Mouse (Mus musculus): Measurements from ENCODE around the gene Slc45a2.
"Not testable (repeated sequence)": the region's sequence is repeated elsewhere in the genome, so short reads cannot be mapped to it uniquely, and the experiment has no call there.

Slc45a2 gene

DNA sequence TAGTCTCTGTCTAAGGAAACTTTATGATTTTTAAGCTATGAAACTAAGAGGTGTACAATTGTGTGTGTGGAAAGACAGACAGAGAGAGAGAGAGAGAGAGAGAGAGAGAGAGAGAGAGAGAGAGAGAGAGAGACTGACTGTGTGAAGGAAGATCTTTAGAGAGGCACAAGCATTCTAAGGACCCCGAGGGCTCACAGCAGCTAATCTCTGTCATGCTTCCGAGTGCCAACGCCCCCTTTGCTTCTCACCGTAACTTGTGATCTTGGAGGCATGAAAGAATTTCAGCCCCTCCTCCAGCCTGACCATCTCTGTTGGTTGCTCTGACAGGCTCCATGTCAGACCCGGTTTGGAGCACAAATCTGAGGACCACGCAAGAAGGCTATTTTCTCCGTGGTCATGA is at the start of gene Slc45a2:
Gene Slc45a2 (plus strand): TSS at position 301 of the 400 bp plus-strand sequence.
- no peak for DNase-seq (ENCODE audit: low spot score)

DNA sequence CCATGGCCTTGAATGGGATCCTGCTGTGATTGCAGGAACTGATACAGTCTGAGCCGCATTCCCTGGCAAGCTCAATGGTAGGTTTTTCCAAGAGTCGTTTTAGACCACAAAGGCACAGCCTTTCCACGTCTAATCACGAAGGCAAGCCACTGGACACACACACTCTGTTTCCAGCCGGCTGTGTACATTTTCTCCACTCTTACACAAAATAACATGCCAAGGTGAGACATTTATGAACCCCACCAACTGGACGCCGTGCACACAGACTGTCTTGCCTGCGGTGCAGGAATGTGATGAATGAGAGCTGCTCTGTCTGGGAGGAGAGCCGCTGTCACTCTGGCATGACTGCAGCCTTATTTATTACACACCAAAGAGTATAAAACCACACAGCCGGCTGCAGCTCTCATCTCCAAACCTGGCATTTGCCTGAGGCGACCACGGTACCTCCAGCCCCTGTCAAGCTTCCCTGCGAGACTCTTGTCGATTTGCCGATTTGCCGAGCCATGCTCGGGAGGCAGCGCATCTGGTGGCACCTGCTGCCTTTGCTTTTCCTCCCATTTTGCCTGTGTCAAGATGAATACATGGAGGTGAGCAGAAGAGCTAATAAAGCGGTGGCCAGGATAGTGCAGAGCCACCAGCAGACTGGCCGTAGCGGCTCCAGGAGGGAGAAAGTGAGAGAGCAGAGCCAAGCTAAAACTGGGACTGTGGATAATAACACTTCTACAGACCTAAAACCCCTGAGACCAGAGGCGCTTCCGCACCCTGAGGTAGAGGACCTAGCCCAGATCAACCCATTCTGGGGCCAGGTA is 48.4 kb upstream of the Slc45a2 start, which contains the start of gene C1qtnf3:
Gene C1qtnf3 (plus strand): TSS at position 382 of the 809 bp plus-strand sequence.
- no peak for DNase-seq (ENCODE audit: low spot score)

DNA sequence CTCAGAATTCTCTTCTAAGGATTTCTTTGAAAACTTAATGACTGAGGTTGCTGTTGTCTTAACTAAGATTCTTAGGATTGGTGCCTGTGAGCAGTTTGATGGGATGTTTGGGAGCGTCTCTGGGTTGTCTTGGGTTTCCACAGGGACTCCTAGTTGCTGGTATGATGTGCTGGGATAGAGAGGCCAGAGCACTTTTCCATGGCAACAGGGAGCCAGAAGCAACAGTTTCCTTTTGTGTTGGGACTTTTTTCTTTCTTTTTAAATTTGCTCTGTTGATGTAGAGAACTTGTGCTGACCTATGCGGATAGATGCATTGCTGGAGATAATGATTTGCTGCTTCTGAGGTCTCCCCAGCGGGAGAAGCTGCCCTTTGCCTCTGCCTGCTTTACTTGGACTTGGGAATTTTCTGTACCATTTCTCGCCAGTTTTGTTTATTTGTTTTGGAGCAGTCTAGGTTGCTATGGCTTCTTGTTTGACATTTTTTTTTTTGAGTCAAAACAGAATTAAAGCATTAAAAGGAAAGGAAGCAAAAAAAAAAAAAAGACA is 47.7 kb upstream of the Slc45a2 start:
- no peak for DNase-seq (ENCODE audit: low spot score)

DNA sequence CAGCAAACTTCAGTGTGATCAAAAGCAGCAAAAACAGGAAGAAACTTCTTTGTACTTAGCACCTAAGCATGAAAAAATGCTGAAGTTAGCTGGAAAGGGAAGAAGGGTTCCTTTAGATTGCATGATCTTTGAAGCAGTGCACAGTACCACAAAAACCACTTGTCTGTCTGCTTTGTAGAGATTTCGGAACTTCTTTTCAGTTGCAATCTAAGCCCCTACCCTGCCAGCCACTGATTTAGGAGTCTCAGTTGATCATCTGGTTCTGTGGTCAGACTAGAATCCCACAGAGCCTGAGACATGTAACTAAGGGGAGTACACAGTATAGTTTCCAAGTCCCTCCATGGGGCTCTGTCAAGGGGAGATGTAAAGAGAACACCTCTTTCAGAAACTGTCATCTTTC is 47.1 kb upstream of the Slc45a2 start:
- DNase-seq (ENCODE audit: low spot score) = no peak

DNA sequence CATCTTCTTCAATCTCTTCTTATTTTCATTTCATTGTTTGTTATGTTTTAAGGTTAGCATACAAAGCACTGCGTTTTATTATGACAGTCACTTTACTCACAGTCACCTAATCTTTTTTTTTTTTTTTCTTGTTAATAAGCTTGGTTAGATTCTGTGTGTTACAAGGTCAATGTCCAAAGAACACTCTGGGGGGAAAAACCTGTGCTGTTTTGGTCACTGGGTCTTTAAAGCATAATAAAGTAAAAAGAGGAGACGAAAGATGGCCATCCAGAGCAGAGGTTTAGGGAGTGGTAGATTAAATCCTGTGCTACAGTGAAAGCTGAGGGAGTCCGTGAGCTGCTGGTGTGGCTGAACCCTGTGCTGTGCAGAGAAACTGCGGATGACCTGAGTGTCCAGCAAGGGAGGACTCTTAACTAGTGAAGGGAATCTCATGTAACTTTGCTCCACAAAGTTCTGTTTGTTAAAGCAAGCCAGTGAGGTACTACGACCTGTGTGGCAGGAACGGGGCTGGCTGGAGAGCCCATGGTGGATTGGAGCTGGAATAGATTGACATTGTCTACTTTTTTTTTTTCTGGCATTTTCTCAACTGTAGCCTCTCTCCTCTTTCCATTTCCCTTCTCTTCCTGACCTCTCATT is 46.0 kb upstream of the Slc45a2 start:
- DNase-seq (ENCODE audit: low spot score) = no peak

DNA sequence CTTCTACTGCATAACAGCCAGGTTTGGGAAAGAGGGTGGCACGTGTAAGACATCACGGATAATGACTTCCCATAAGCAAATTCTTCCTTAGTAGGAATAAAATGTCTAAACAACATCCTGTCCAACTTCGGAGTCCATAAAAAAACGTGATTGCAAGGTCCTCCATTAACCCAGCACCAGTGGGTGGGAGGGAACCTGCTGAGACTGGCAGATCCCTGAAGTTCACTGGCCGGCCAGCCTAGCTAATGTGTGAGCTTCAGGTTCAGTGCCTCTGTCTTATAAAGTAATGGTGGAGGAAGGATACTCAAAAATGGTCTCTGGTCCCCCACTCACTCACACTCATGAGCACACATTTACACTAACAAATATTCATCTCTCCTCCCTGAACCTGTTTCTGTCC is 45.4 kb upstream of the Slc45a2 start:
- no peak for DNase-seq (ENCODE audit: low spot score)

DNA sequence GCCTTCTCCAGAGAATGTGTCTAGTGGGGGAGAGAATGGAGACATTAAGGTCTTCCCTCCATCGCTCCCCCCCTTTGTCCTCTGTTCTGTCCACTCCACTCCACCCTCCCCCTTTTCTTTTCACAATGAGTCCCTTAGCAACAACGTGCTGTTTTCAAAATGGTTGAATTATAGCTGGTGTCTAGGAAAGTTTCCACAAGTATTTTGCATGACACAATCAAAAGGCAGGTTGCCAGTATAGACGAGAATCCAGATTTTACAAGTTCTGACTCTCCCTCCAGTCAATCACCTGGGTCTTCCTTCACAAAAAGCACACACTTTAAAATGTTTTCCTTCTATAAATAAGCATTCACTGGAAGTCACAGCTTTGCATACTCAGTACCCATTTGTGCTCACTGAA is 43.8 kb upstream of the Slc45a2 start:
- no peak for DNase-seq (ENCODE audit: low spot score)

DNA sequence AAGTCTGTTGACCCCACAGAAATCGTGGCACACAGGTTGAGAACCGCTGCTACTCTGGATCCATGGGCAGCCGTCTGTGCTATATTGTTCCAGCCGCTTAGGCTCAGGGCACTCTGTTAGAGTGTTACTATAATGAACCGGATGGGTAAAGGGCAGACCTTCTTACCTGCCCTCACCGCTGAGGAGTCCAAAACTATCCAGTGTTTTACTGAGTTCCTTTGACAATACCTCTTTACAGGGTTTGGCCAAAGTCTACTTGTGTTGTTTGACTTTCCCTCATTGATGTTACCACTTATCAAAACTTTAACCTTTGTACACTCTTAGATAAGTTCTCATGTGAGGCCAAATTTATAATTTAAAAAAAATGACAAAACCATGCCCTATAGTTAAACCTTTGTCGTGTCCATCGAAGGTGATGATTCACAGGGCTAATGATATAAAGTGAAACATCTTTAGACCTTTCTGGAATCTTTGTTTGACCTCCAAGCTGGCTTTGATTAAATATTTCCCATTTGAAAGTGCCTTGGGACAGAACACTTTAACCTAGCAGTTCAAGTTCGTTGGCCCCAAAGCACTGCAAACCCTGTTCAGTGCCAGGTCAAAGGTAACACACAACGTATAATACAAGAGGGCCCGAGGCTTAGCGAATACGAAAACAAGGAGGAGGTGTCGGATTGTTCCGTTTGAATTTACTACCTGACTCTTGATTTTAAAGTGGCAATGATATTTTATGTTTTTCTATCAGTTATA is 41.1 kb upstream of the Slc45a2 start:
- DNase-seq (ENCODE audit: low spot score) = no peak

DNA sequence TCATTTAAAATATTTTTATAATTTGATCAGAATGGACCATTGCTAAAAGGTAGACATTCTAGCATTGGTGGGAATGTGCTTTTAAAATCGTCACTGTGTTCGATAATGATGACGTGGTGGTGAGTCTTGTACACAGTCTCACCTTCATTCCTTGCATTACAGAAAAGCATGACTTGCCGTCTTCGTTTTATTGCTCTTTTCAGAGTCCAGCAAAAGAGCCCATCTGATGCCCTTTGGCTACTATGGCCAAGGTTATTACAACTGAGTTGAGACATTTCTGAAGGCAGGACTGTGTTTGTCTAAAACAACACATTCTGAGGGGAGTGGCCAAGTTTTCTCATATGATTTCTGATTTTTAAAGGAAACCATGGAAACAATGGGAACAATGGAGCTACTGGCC is 40.3 kb upstream of the Slc45a2 start:
- no peak for DNase-seq (ENCODE audit: low spot score)

DNA sequence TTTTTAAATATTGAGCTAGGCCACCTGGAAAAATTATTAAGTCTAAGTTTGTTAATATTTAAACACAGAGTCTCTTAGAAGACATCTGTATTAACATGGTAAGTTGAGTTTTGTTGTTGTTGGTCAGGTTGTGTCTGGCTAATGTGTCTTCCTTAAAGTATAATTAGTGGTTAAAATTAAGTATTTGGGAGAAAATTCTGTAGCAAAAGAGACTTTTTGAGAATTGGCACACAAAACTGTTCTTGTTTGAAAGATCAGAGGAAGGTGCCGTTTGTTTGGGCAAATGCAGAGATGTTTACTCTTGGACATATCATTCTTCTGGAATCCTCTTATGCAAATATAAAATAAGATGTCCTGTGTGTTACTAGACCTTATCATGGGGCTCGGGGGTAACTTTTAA is 37.9 kb upstream of the Slc45a2 start:
- no peak for DNase-seq (ENCODE audit: low spot score)

DNA sequence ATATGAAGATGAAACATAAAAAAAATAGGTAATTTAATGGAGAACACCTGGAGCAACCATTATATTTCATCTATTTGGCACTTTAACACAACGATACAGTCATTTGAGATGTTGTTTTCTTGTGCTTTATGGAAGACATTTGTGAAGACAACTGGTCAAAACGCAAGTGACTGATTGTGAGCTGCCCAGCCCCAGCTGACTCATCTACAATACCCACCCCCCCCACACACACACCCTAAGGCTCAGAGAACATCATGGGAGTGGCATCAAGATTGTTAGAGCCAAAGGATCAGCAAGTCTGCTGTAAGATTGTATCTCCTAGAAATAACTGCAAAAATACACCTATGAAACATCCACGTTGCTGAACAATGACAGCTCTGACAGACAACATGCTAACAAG is 31.1 kb upstream of the Slc45a2 start:
- DNase-seq (ENCODE audit: low spot score) = no peak

DNA sequence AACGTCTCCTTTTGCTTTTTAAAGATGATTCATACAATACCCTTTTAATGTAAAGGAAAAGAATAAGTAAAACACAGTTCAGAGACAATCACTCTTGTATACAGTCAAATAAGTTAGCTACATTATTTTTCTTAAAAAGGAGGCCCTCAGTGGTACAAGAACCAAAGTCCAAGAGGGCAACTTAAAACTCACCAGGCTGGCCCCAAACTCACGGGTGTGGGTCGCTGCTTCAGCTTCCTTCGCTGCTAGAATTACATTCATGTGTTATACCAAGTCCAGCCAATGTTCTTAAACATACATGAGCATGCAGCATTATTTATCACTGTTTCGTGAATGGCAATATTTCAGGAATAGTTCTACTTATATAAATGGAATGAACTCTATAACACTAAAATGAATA is 29.7 kb upstream of the Slc45a2 start:
- DNase-seq (ENCODE audit: low spot score) = no peak

DNA sequence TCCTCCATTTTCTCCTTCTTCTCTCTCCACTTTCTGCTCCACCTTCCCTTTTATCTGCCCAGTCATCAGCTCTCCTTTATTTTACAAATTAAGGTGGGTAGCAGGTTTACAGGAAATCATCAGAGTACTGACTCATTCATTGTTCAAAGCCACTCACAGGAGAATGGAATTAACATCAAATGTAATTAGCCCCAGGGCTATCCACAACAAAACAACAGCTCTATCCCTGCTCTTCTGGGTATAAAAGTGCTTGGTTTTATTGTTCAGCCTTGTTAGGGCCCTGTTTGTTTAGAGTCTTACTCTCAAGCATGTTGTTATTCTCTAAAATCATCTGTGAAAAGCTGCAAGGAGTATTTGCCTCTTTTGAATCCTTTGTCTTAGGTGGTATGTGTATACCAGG is 23.4 kb upstream of the Slc45a2 start:
- no peak for DNase-seq (ENCODE audit: low spot score)

DNA sequence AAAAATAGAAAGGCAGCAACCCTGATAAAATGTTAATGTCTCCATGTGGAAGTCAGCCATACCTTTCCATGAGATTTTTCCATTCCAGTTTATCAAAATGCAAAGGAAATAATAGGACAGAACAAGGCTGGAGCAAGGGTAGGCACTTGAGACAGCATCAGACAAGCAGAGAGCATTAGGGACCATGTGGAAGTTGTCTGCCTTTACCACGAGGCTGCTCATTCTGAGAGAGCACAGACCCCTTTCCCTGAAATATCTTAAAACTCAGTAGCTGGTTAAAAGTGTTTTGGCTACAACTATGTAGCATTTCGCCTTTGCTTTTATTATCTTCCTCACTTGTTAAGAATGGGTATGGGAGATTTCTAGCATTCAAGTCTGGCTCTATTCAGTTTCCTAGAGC is 19.8 kb upstream of the Slc45a2 start:
- no peak for DNase-seq (ENCODE audit: low spot score)

DNA sequence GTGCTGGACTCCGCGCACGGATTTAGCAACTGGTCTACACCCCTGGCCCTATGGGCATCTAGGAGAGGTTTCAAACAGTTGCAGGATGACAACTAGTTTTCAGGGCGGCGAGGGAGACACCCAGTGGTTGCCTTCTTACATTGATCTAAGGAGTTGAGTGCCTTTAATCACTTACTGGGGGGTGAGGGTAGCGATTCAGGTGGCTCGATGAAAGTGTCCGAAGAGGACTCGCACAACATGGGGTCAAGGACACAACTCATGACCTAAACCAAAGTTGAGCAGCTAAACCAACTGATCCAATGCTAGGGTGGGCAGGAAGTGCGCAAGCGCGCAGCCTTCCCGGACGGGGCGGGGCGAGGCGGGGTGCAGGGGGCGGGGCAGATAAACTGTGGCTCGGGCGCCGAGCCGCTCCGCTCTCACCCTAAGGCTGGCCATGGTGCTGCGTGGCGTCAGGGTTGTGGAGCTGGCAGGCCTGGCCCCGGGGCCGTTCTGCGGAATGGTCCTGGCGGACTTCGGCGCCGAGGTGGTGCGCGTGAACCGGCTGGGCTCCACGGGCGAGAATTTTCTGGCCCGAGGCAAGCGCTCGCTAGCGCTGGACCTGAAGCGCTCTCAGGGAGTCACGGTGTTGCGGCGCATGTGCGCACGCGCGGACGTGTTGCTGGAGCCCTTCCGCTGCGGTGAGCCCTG is 19.0 kb upstream of the Slc45a2 start, which contains the start of gene Amacr:
Gene Amacr (plus strand): TSS at position 380 of the 687 bp plus-strand sequence.
- peak; percentile 92 for DNase-seq (ENCODE audit: low spot score)

DNA sequence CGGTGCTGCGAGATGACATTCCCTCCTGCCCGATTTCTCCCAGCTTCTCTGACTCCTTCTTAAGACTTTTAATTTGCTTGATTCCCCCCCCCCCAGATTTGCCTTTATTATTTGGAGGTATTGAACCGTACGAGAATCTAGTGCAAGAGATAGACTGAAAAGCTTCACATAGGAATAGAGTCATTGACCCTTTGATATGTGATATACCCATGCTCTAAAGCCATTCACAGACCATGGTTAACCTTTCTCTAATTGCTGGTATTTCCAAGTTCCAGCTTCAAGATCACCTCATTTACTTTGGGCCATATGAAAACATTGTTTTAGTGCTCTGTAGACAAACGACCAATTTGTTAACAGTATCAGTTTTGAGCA is 18.5 kb upstream of the Slc45a2 start:
- no peak for DNase-seq (ENCODE audit: low spot score)

DNA sequence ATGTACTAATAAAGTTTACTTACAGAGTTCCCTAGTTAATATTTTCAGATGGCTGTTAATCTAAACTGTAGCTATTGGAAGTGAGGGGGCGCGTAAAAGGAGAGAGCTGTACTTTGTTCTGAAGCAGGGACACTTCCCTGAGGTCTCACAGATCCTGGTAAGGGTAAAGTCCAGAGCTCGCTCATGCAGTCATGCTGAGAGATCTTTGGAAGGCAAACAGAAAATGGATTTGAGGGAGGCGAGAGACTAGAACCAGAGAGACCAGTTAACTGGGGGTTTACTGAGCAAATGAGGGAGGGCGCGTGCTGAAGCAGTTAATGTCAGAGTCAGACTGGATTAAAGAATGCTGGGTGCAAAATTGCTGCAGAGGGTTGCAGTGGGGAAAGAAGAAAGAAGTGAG is 14.8 kb upstream of the Slc45a2 start:
- DNase-seq (ENCODE audit: low spot score) = no peak

DNA sequence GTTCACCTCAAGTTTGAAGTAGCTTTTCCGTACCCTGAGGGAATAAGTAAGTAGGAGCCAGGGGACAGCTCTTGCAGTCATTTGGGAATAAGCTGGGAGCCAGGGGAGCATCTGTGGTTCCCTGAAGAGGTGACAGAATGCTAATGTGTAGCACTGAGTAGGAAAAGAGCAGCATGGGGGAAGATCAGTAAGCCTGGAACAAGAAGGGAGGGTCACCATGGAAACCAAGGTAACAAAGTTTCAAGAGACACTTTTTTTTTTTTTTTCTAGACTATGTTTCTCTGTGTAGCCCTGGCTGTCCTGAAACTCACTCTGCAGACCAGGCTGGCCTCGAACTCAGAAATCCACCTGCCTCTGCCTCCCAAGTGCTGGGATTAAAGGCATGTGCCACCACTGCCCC is 14.0 kb upstream of the Slc45a2 start:
- DNase-seq (ENCODE audit: low spot score) = not testable (repeated sequence)

DNA sequence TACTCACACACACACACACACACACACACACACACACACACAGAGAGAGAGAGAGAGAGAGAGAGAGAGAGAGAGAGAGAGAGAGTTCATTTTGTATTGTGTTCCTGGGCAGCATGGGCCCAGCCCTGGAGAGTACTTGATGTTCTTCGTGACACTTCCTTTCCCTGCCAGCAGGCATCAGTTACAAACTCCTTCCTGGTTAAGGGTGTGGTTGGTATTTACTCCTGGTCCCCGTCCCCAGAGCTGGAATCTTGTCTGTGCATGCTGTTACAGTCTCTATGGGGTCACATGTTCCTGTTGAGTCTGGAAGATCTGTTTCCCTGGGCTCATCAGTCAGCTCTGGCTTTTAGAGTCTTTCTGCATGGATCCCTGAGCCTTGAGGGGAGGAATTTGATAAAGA is 10.1 kb upstream of the Slc45a2 start:
- no peak for DNase-seq (ENCODE audit: low spot score)

DNA sequence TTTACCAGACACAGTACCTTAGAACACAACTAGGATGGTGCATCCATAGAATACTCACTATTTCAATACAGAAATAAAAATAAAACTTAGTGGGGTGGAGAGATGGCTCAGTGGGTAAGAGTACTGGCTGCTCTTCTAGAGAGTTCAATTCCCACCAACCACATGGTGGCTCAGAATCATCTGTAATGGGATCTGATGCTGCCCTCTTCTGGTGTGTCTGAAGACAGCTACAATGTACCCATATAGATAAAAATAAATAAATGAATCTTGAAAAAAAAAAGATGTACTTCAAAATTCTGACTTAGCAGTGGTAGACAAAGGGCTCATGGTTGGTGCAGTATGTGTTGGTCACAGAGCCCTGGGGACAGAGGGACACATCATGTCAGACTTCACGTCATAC is 9.0 kb upstream of the Slc45a2 start:
- DNase-seq (ENCODE audit: low spot score) = no peak

DNA sequence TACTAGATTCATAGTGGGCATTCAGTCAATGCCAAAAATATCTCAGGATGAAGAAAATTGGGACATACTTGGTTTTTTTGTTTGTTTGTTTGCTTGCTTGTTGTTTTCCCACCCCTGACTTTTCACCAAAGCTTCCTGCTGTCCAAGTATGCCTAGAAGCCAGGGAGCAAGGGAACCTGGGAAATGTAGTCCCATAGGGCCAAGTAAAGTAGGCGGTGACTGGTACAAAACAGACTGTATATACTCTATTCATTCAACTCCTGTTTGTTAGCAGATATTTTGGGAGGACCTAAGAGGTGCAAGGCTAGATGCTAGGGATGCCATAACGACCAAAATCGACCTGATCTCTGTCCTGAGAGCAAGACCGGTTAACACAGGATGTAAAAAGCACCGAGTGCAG is 689 bp upstream of the Slc45a2 start:
- DNase-seq (ENCODE audit: low spot score) = no peak

DNA sequence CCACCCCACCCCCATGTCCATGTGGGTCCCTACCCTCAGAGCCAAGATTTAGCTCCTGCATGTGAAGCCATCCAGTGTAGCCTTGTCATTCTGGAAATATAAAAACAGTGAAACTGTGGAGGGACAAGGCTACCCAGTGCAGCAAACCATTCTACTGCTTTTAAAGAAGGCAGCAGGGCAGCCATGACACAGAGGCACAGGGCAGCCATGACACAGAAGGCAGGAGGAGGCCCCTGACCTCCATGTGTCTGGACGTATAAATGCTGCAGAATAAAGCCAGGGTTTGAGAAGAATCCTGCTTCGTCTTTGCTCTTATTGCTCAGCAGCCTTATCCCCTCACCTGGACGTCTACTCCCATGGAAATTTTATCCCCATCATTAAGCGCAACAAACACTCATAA is 3.3 kb downstream of the Slc45a2 start:
- no peak for DNase-seq (ENCODE audit: low spot score)

Data from layer of hippocampus, adult 11-12 months (tissue).